Mouse (Mus musculus): ENCODE measurements around the gene Gm1993. TPM values are rescaled to one million over a fixed set of nuclear protein-coding genes. Genes with fewer than 3 reads are reported as not detected.
"Not testable (repeated sequence)": the region's sequence is repeated elsewhere in the genome, so short reads cannot be mapped to it uniquely, and the experiment has no call there.

Gm1993 gene
- polyA plus RNA-seq (2014; fragmentation: Nextera tagmentation; extraction: Ambion mirVana), result not detected in 2 replicates

- not testable (repeated sequence) for DNase-seq (ENCODE audit: low spot score); H3K27me3 ChIP-seq (replicated peaks; ENCODE audit: control insufficient read depth, insufficient read depth, low read length); H3K4me3 ChIP-seq (ENCODE audit: low read depth, low read length); H3K9me3 ChIP-seq (ENCODE audit: control insufficient read depth, low read length); H3K36me3 ChIP-seq (ENCODE audit: control insufficient read depth, insufficient read depth, low read length); H3K4me1 ChIP-seq (ENCODE audit: control insufficient read depth, insufficient read depth, low read length); H3K4me2 ChIP-seq (ENCODE audit: low read depth, low read length); H3K9ac ChIP-seq (ENCODE audit: low read depth, low read length); H3K27ac ChIP-seq (replicated peaks; ENCODE audit: low read depth, low read length); ATAC-seq (ENCODE audit: low read depth)
- 85% methylated on average over 7 of the region's 7 CpGs for WGBS
These were observed at the start of gene Gm1993 for GRCm38 (mm10) chrX:25570352-25570751. Gm1993 (minus strand) TSS chrX:25570452.
